Mouse (Mus musculus) stomach, postnatal 0 days (tissue): ENCODE measurements around the gene Ndufs8.

ENCODE experiments used
- CTCF ChIP-seq: IDR thresholded peaks from 2 replicates; pipeline ENCODE4 v1.5.1; 2016; ENCODE audit warnings: antibody characterized with exemption, low read depth, mild to moderate bottlenecking, moderate library complexity
- EP300 ChIP-seq: optimal IDR thresholded peaks from 2 replicates; pipeline ENCODE3; 2016; ENCODE audit warnings: antibody characterized with exemption

GRCm38 (mm10) chr19:3952099-3952498 is 39.5 kb upstream of the Ndufs8 start:
- no peak for TF ChIP-seq CTCF
- TF ChIP-seq EP300, result no peak
